Mouse (Mus musculus) ES-Bruce4 (cell line): ENCODE data around the gene Ror2. TPM values are rescaled to one million over a fixed set of nuclear protein-coding genes. Genes with fewer than 3 reads are reported as not detected.

Experiments
- H3K27ac ChIP-seq: 2 replicates; pipeline ENCODE4 v1.5.1; 2012; ENCODE audit warnings: low read length, inconsistent platforms; ENCODE audit not compliant: insufficient read depth
- H3K27me3 ChIP-seq: 2 replicates; pipeline ENCODE4 v1.6.1; 2012; ENCODE audit warnings: mild to moderate bottlenecking, low read length, inconsistent platforms; ENCODE audit not compliant: control insufficient read depth, poor library complexity, insufficient read depth, severe bottlenecking
- H3K36me3 ChIP-seq: 2 replicates; pipeline ENCODE4 v1.6.1; 2012; ENCODE audit warnings: inconsistent platforms, mild to moderate bottlenecking, low read length, moderate library complexity; ENCODE audit not compliant: control insufficient read depth, poor library complexity, insufficient read depth, severe bottlenecking
- H3K4me1 ChIP-seq: one replicate; pipeline ENCODE4 v1.8.1; 2011; ENCODE audit warnings: low read length; ENCODE audit not compliant: control insufficient read depth, insufficient read depth
- H3K4me3 ChIP-seq: 2 replicates; pipeline ENCODE4 v1.5.1; 2011; ENCODE audit warnings: low read depth, mild to moderate bottlenecking, low read length
- H3K9ac ChIP-seq: 2 replicates; pipeline ENCODE4 v1.6.1; 2012; ENCODE audit warnings: low read depth, mild to moderate bottlenecking, inconsistent platforms; ENCODE audit not compliant: poor library complexity, severe bottlenecking
- H3K9me3 ChIP-seq: replicated peaks from 2 replicates; pipeline ENCODE4 v1.6.1; 2012; ENCODE audit warnings: mild to moderate bottlenecking, low read length, inconsistent platforms; ENCODE audit not compliant: control insufficient read depth, poor library complexity, insufficient read depth, severe bottlenecking
- CTCF ChIP-seq: IDR thresholded peaks from one replicate; pipeline ENCODE4 v1.8.1; 2011; ENCODE audit warnings: low read depth, low read length
- EP300 ChIP-seq: IDR thresholded peaks from 2 replicates; pipeline ENCODE4 v1.6.1; 2011; ENCODE audit warnings: low read depth, low read length; ENCODE audit not compliant: insufficient read depth
- POLR2A ChIP-seq: IDR thresholded peaks from one replicate; pipeline ENCODE4 v1.8.1; 2011; ENCODE audit warnings: low read length; ENCODE audit not compliant: insufficient read depth
- polyA plus RNA-seq: library from polyadenylated mRNA; stranded (reverse); fragments of >200 nt; gene quantifications from 2 replicates; pipeline ENCODE4 v1.2.4, GENCODE M21; 2011; ENCODE audit warnings: low read depth; ENCODE audit not compliant: missing spikeins, insufficient read depth, insufficient read length

The Ror2 gene
- polyA plus RNA-seq, 1 experiment, result 23.6 TPM

GRCm38 (mm10) chr13:53305256-53305655 is 19.3 kb upstream of the Ror2 start:
- H3K4me3 ChIP-seq, result no peak overlapping the region
- H3K9me3 ChIP-seq, result no peaks in the 10 kb centered on the region
- no peak overlapping the region for H3K9ac ChIP-seq
- TF ChIP-seq CTCF (no peak), POLR2A (no peak), EP300 (no peak)
- H3K4me1 ChIP-seq, result no peaks in the 10 kb centered on the region
- H3K27ac ChIP-seq, result no peak overlapping the region
- no peaks in the 10 kb centered on the region; the same call in 1 of the 2 replicates for H3K27me3 ChIP-seq
- H3K36me3 ChIP-seq, result no peaks in the 10 kb centered on the region

- Histone ChIP-seq H3K4me1 (no peaks in the 10 kb centered on the region), H3K36me3 (no peaks in the 10 kb centered on the region), H3K4me3 (no peak overlapping the region), H3K27me3 (no peaks in the 10 kb centered on the region), H3K9ac (no peak overlapping the region), H3K9me3 (peaks cover 7% of the 10 kb centered on the region; the same call in 1 of the 2 replicates), H3K27ac (no peak overlapping the region)
- no peak for TF ChIP-seq EP300
- TF ChIP-seq CTCF, result no peak
- TF ChIP-seq POLR2A, result no peak
Measured at GRCm38 (mm10) chr13:53302688-53303087, 16.8 kb upstream of the Ror2 start.

GRCm38 (mm10) chr13:53293065-53293464 is 7.1 kb upstream of the Ror2 start:
- TF ChIP-seq CTCF, result no peak
- TF ChIP-seq EP300, result no peak
- no peak for TF ChIP-seq POLR2A
- Histone ChIP-seq H3K9ac (no peak overlapping the region), H3K36me3 (no peaks in the 10 kb centered on the region), H3K4me1 (no peaks in the 10 kb centered on the region), H3K27ac (no peak overlapping the region), H3K4me3 (no peak overlapping the region), H3K9me3 (no peaks in the 10 kb centered on the region), H3K27me3 (no peaks in the 10 kb centered on the region)

- TF ChIP-seq EP300, result no peak
- TF ChIP-seq POLR2A, result no peak
- no peak for TF ChIP-seq CTCF
- Histone ChIP-seq H3K4me1 (no peaks in the 10 kb centered on the region), H3K27ac (no peak overlapping the region), H3K9me3 (no peaks in the 10 kb centered on the region), H3K36me3 (no peaks in the 10 kb centered on the region), H3K27me3 (no peaks in the 10 kb centered on the region), H3K9ac (no peak overlapping the region), H3K4me3 (no peak overlapping the region)
Measured at GRCm38 (mm10) chr13:53292244-53292643, 6.3 kb upstream of the Ror2 start.

- Histone ChIP-seq H3K4me3 (peak overlapping the region; percentile 84), H3K36me3 (no peaks in the 10 kb centered on the region), H3K9me3 (no peaks in the 10 kb centered on the region), H3K27me3 (no peaks in the 10 kb centered on the region), H3K27ac (no peak overlapping the region), H3K9ac (peak overlapping the region; percentile 78), H3K4me1 (no peaks in the 10 kb centered on the region)
- TF ChIP-seq EP300 (no peak), POLR2A (no peak), CTCF (no peak)
Measured at GRCm38 (mm10) chr13:53285261-53285755, 616 bp downstream of the Ror2 start.

- no peaks in the 10 kb centered on the region for H3K4me1 ChIP-seq
- no peaks in the 10 kb centered on the region for H3K9me3 ChIP-seq
- H3K4me3 ChIP-seq, result peak overlapping the region; percentile 84
- TF ChIP-seq POLR2A (no peak), CTCF (no peak), EP300 (no peak)
- no peak overlapping the region for H3K27ac ChIP-seq
- H3K9ac ChIP-seq, result peak overlapping the region; percentile 78
- no peaks in the 10 kb centered on the region for H3K27me3 ChIP-seq
- no peaks in the 10 kb centered on the region for H3K36me3 ChIP-seq
Measured at GRCm38 (mm10) chr13:53284740-53285191, 1.2 kb downstream of the Ror2 start.
